Mouse (Mus musculus): ENCODE measurements around the gene Otol1. TPM values are rescaled to one million over a fixed set of nuclear protein-coding genes. Genes with fewer than 3 reads are reported as not detected.

The Otol1 gene
- polyA plus RNA-seq (2012), result not detected in 2 replicates

- Histone ChIP-seq H3K36me3 (ENCODE audit: control insufficient read depth) (no peaks in the 10 kb centered on the region), H3K27me3 (ENCODE audit: control insufficient read depth) (no peaks in the 10 kb centered on the region), H3K4me1 (ENCODE audit: control insufficient read depth) (no peaks in the 10 kb centered on the region), H3K9me3 (ENCODE audit: control insufficient read depth, low read length) (peaks cover 2% of the 10 kb centered on the region; the same call in 1 of the 2 replicates), H3K4me3 (replicated peaks) (no peak within 1 kb of the TSS)
- TF ChIP-seq GATA1 (IDR thresholded peaks at IDR 0.05; ENCODE audit: low read length) (no peak), TAL1 (IDR thresholded peaks at IDR 0.05; ENCODE audit: low read length) (no peak)
These were observed at the start of gene Otol1 for GRCm38 (mm10) chr3:70007313-70007712. Otol1 (plus strand) TSS chr3:70007613.

GRCm38 (mm10) chr3:69962187-69962586 is 45.2 kb upstream of the Otol1 start:
- Histone ChIP-seq H3K36me3 (ENCODE audit: control insufficient read depth) (no peaks in the 10 kb centered on the region), H3K4me1 (ENCODE audit: control insufficient read depth) (no peaks in the 10 kb centered on the region), H3K27me3 (ENCODE audit: control insufficient read depth) (no peaks in the 10 kb centered on the region), H3K4me3 (replicated peaks) (no peak overlapping the region), H3K9me3 (ENCODE audit: control insufficient read depth, low read length) (peaks cover 2% of the 10 kb centered on the region; the same call in 1 of the 2 replicates)
- TF ChIP-seq TAL1 (IDR thresholded peaks at IDR 0.05; ENCODE audit: low read length) (no peak), GATA1 (IDR thresholded peaks at IDR 0.05; ENCODE audit: low read length) (no peak)

DNA sequence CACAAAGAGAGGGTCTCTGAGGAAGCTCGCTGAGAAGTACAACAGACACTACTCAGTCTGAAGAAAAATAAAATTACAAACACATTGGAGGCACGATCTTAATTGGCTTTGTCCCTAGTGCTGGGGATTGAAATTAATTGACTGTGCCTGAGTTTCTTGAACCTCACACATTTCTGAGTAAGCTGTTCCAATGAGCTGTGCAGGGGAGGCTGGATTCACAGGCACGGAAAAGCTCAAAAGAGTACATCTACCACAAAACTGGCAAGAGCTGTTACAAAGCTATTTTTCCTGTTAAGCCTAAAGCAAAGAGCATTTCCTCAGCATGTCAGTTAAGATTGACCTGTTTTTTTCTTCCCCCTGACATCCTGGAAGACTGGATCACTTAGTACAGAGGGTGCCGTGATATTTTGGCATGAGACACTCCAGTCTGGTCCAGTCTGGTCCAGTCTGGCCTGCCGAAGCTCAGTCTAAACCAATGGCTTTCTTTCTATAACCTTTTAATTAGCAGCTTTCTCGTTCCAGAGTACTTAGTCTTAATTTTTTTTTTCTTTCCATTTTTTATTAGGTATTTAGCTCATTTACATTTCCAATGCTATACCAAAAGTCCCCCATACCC is 35.8 kb upstream of the Otol1 start:
- Histone ChIP-seq H3K4me3 (replicated peaks) (no peak overlapping the region), H3K27me3 (ENCODE audit: control insufficient read depth) (no peaks in the 10 kb centered on the region), H3K4me1 (ENCODE audit: control insufficient read depth) (no peaks in the 10 kb centered on the region), H3K36me3 (ENCODE audit: control insufficient read depth) (no peaks in the 10 kb centered on the region), H3K9me3 (ENCODE audit: control insufficient read depth, low read length) (no peaks in the 10 kb centered on the region)
- TF ChIP-seq GATA1 (IDR thresholded peaks at IDR 0.05; ENCODE audit: low read length), result no peak
- TF ChIP-seq TAL1 (IDR thresholded peaks at IDR 0.05; ENCODE audit: low read length), result no peak

- Histone ChIP-seq H3K36me3 (ENCODE audit: control insufficient read depth) (no peaks in the 10 kb centered on the region), H3K4me1 (ENCODE audit: control insufficient read depth) (no peaks in the 10 kb centered on the region), H3K27me3 (ENCODE audit: control insufficient read depth) (no peaks in the 10 kb centered on the region), H3K4me3 (replicated peaks) (no peak overlapping the region), H3K9me3 (ENCODE audit: control insufficient read depth, low read length) (no peaks in the 10 kb centered on the region)
- TF ChIP-seq GATA1 (IDR thresholded peaks at IDR 0.05; ENCODE audit: low read length), result no peak
- no peak for TF ChIP-seq TAL1 (IDR thresholded peaks at IDR 0.05; ENCODE audit: low read length)
These were observed 29.3 kb upstream of the Otol1 start for GRCm38 (mm10) chr3:69978092-69978491.

GRCm38 (mm10) chr3:69993806-69994205 is 13.6 kb upstream of the Otol1 start:
- H3K36me3 ChIP-seq (ENCODE audit: control insufficient read depth), result no peaks in the 10 kb centered on the region
- no peaks in the 10 kb centered on the region for H3K4me1 ChIP-seq (ENCODE audit: control insufficient read depth)
- H3K4me3 ChIP-seq (replicated peaks), result no peak overlapping the region
- no peaks in the 10 kb centered on the region for H3K27me3 ChIP-seq (ENCODE audit: control insufficient read depth)
- TF ChIP-seq TAL1 (IDR thresholded peaks at IDR 0.05; ENCODE audit: low read length), result no peak
- no peak for TF ChIP-seq GATA1 (IDR thresholded peaks at IDR 0.05; ENCODE audit: low read length)
- peaks cover 8% of the 10 kb centered on the region; the same call in 1 of the 2 replicates for H3K9me3 ChIP-seq (ENCODE audit: control insufficient read depth, low read length)

DNA sequence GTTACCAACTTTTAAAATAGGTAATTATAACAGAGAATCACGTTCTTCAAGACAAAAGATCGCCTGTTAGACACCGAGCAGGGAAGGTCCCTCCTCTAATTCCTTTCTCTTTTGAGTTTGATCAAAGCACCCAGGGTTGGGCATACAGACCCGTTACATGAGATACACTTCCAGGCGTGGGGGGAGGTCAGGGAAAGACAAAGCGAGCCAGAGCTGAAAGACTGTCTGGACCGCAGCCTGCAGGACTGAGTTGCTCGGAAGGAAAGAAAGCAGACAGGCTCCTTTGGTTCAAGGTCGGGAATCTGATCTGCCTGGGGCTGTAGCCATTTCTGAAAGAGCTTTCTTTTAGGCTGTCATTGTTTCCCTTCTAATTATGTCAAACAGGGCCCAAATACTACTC is 5.9 kb upstream of the Otol1 start:
- no peak overlapping the region for H3K4me3 ChIP-seq (replicated peaks)
- no peaks in the 10 kb centered on the region; the same call in 1 of the 2 replicates for H3K9me3 ChIP-seq (ENCODE audit: control insufficient read depth, low read length)
- no peaks in the 10 kb centered on the region for H3K27me3 ChIP-seq (ENCODE audit: control insufficient read depth)
- no peak for TF ChIP-seq TAL1 (IDR thresholded peaks at IDR 0.05; ENCODE audit: low read length)
- no peak for TF ChIP-seq GATA1 (IDR thresholded peaks at IDR 0.05; ENCODE audit: low read length)
- no peaks in the 10 kb centered on the region for H3K36me3 ChIP-seq (ENCODE audit: control insufficient read depth)
- H3K4me1 ChIP-seq (ENCODE audit: control insufficient read depth), result no peaks in the 10 kb centered on the region

- no peaks in the 10 kb centered on the region for H3K36me3 ChIP-seq (ENCODE audit: control insufficient read depth)
- peaks cover 2% of the 10 kb centered on the region; the same call in 1 of the 2 replicates for H3K9me3 ChIP-seq (ENCODE audit: control insufficient read depth, low read length)
- no peaks in the 10 kb centered on the region for H3K27me3 ChIP-seq (ENCODE audit: control insufficient read depth)
- TF ChIP-seq TAL1 (IDR thresholded peaks at IDR 0.05; ENCODE audit: low read length) (no peak), GATA1 (IDR thresholded peaks at IDR 0.05; ENCODE audit: low read length) (no peak)
- no peaks in the 10 kb centered on the region for H3K4me1 ChIP-seq (ENCODE audit: control insufficient read depth)
- H3K4me3 ChIP-seq (replicated peaks), result no peak overlapping the region
These were observed 4.2 kb upstream of the Otol1 start for GRCm38 (mm10) chr3:70003126-70003764.

- no peaks in the 10 kb centered on the region for H3K36me3 ChIP-seq (ENCODE audit: control insufficient read depth)
- H3K9me3 ChIP-seq (ENCODE audit: control insufficient read depth, low read length), result peaks cover 2% of the 10 kb centered on the region; the same call in 1 of the 2 replicates
- no peak for TF ChIP-seq TAL1 (IDR thresholded peaks at IDR 0.05; ENCODE audit: low read length)
- no peak for TF ChIP-seq GATA1 (IDR thresholded peaks at IDR 0.05; ENCODE audit: low read length)
- H3K4me1 ChIP-seq (ENCODE audit: control insufficient read depth), result no peaks in the 10 kb centered on the region
- H3K27me3 ChIP-seq (ENCODE audit: control insufficient read depth), result no peaks in the 10 kb centered on the region
- H3K4me3 ChIP-seq (replicated peaks), result no peak overlapping the region
These were observed 3.5 kb upstream of the Otol1 start for GRCm38 (mm10) chr3:70003955-70004354.

DNA sequence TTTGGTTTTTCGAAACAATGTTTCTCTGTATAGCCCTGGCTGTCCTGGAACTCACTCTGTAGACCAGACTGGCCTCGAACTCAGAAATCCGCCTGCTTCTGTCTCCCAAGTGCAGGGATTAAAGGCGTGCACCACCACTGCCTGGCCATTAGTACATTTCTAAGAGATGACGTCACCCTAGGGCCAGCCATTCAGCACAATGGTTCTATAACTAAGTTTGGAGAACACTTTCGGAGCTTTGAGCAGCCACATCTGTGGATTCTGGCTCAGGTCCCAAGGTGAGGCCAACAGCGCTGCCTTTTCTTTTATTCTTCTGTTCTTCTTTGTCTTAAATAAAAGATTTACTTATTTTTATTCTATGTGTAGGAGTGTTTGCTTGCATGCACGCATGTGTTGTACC is 3.0 kb upstream of the Otol1 start:
- no peak overlapping the region for H3K4me3 ChIP-seq (replicated peaks)
- TF ChIP-seq TAL1 (IDR thresholded peaks at IDR 0.05; ENCODE audit: low read length) (no peak), GATA1 (IDR thresholded peaks at IDR 0.05; ENCODE audit: low read length) (no peak)
- H3K9me3 ChIP-seq (ENCODE audit: control insufficient read depth, low read length), result peaks cover 2% of the 10 kb centered on the region; the same call in 1 of the 2 replicates
- no peaks in the 10 kb centered on the region for H3K4me1 ChIP-seq (ENCODE audit: control insufficient read depth)
- H3K36me3 ChIP-seq (ENCODE audit: control insufficient read depth), result no peaks in the 10 kb centered on the region
- no peaks in the 10 kb centered on the region for H3K27me3 ChIP-seq (ENCODE audit: control insufficient read depth)
